Mouse (Mus musculus): ENCODE data around the gene Gm10160. TPM values are rescaled to one million over a fixed set of nuclear protein-coding genes. Genes with fewer than 3 reads are reported as not detected.

Gene Gm10160
- not detected in 2 replicates for polyA plus RNA-seq (2015; fragmentation: Nextera tagmentation; extraction: Ambion mirVana)

GRCm38 (mm10) chr7:81855694-81856093, at the start of gene Gm10160:
Gene Gm10160, minus strand, starts transcription at chr7:81855794.
- Histone ChIP-seq H3K9me3 (replicated peaks; ENCODE audit: control insufficient read depth, low read length) (no peaks in the 10 kb centered on the region), H3K27me3 (ENCODE audit: control insufficient read depth, insufficient read depth, low read length) (peaks cover 31% of the 10 kb centered on the region), H3K27ac (ENCODE audit: low read length) (no peak within 1 kb of the TSS), H3K4me1 (ENCODE audit: control insufficient read depth, insufficient read depth, low read length) (peaks cover 11% of the 10 kb centered on the region; the same call in 1 of the 2 replicates), H3K4me3 (replicated peaks; ENCODE audit: low read length) (no peak within 1 kb of the TSS), H3K4me2 (ENCODE audit: low read depth, low read length) (no peak within 1 kb of the TSS), H3K36me3 (ENCODE audit: control insufficient read depth, insufficient read depth, low read length) (no peaks in the 10 kb centered on the region), H3K9ac (ENCODE audit: low read length) (no peak within 1 kb of the TSS)
- 83% methylated on average over 1 of the region's 1 CpGs for WGBS
- ATAC-seq (ENCODE audit: insufficient read depth, low FRiP score): no peak

- no peaks in the 10 kb centered on the region for H3K27me3 ChIP-seq (ENCODE audit: control insufficient read depth, insufficient read depth, low read length)
- no peak overlapping the region for H3K27ac ChIP-seq (ENCODE audit: low read length)
- H3K4me3 ChIP-seq (replicated peaks; ENCODE audit: low read length): no peak overlapping the region
- no peaks in the 10 kb centered on the region for H3K9me3 ChIP-seq (replicated peaks; ENCODE audit: control insufficient read depth, low read length)
- no peaks in the 10 kb centered on the region for H3K36me3 ChIP-seq (ENCODE audit: control insufficient read depth, insufficient read depth, low read length)
- no peak overlapping the region for H3K4me2 ChIP-seq (ENCODE audit: low read depth, low read length)
- WGBS: 90% methylated on average over 2 of the region's 2 CpGs
- no peak overlapping the region for H3K9ac ChIP-seq (ENCODE audit: low read length)
- no peaks in the 10 kb centered on the region; the same call in 1 of the 2 replicates for H3K4me1 ChIP-seq (ENCODE audit: control insufficient read depth, insufficient read depth, low read length)
- no peak for ATAC-seq (ENCODE audit: insufficient read depth, low FRiP score)
Observed at GRCm38 (mm10) chr7:81904926-81905325, 49.3 kb upstream of the Gm10160 start.

DNA sequence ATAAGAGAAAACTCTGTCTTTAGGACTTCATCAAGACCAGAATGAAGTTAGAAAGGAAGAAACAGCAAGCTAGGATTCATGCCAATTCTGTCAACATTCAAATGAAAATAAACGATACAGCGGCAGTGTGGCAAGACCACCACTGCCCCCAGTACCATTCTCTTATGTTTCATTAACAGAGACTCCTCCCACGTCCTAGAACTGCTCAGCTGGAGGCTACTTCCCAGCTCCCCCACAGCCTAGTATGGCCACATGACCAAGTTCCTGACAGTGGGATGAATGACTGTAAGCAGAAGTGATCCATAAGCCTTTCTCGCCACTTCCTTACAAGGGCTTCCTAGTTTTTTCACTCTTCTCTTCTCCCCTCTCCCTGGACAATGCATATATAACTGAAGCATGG, 48.5 kb upstream of the Gm10160 start:
- no peak overlapping the region for H3K9ac ChIP-seq (ENCODE audit: low read length)
- 48% methylated on average over 4 of the region's 4 CpGs for WGBS
- no peak overlapping the region for H3K4me3 ChIP-seq (replicated peaks; ENCODE audit: low read length)
- no peaks in the 10 kb centered on the region for H3K36me3 ChIP-seq (ENCODE audit: control insufficient read depth, insufficient read depth, low read length)
- H3K27ac ChIP-seq (ENCODE audit: low read length): no peak overlapping the region
- no peaks in the 10 kb centered on the region for H3K27me3 ChIP-seq (ENCODE audit: control insufficient read depth, insufficient read depth, low read length)
- no peaks in the 10 kb centered on the region for H3K9me3 ChIP-seq (replicated peaks; ENCODE audit: control insufficient read depth, low read length)
- no peak overlapping the region for H3K4me2 ChIP-seq (ENCODE audit: low read depth, low read length)
- no peaks in the 10 kb centered on the region; the same call in 1 of the 2 replicates for H3K4me1 ChIP-seq (ENCODE audit: control insufficient read depth, insufficient read depth, low read length)
- no peak for ATAC-seq (ENCODE audit: insufficient read depth, low FRiP score)

GRCm38 (mm10) chr7:81899361-81899760, 43.8 kb upstream of the Gm10160 start:
- H3K4me2 ChIP-seq (ENCODE audit: low read depth, low read length): no peak overlapping the region
- no peaks in the 10 kb centered on the region for H3K36me3 ChIP-seq (ENCODE audit: control insufficient read depth, insufficient read depth, low read length)
- 61% methylated on average over 11 of the region's 11 CpGs for WGBS

GRCm38 (mm10) chr7:81885128-81885527, 29.5 kb upstream of the Gm10160 start:
- 0 out of 2 replicates have a peak, but pooled peaks cover 3% of the 10 kb centered on the region for H3K36me3 ChIP-seq (ENCODE audit: control insufficient read depth, insufficient read depth, low read length)
- no peak overlapping the region for H3K4me3 ChIP-seq (replicated peaks; ENCODE audit: low read length)
- ATAC-seq (ENCODE audit: insufficient read depth, low FRiP score): no peak
- H3K27me3 ChIP-seq (ENCODE audit: control insufficient read depth, insufficient read depth, low read length): no peaks in the 10 kb centered on the region
- H3K4me1 ChIP-seq (ENCODE audit: control insufficient read depth, insufficient read depth, low read length): no peaks in the 10 kb centered on the region
- WGBS: 88% methylated on average over 4 of the region's 4 CpGs
- H3K4me2 ChIP-seq (ENCODE audit: low read depth, low read length): no peak overlapping the region
- H3K27ac ChIP-seq (ENCODE audit: low read length): no peak overlapping the region
- no peak overlapping the region for H3K9ac ChIP-seq (ENCODE audit: low read length)
- no peaks in the 10 kb centered on the region for H3K9me3 ChIP-seq (replicated peaks; ENCODE audit: control insufficient read depth, low read length)

More at GRCm38 (mm10) chr7:81899361-81899760, 43.8 kb upstream of the Gm10160 start:
- no peak for ATAC-seq (ENCODE audit: insufficient read depth, low FRiP score)
- H3K4me1 ChIP-seq (ENCODE audit: control insufficient read depth, insufficient read depth, low read length): no peaks in the 10 kb centered on the region; the same call in 1 of the 2 replicates
- no peak overlapping the region for H3K4me3 ChIP-seq (replicated peaks; ENCODE audit: low read length)
- H3K27me3 ChIP-seq (ENCODE audit: control insufficient read depth, insufficient read depth, low read length): no peaks in the 10 kb centered on the region
- no peaks in the 10 kb centered on the region for H3K9me3 ChIP-seq (replicated peaks; ENCODE audit: control insufficient read depth, low read length)
- no peak overlapping the region for H3K9ac ChIP-seq (ENCODE audit: low read length)
- no peak overlapping the region for H3K27ac ChIP-seq (ENCODE audit: low read length)

DNA sequence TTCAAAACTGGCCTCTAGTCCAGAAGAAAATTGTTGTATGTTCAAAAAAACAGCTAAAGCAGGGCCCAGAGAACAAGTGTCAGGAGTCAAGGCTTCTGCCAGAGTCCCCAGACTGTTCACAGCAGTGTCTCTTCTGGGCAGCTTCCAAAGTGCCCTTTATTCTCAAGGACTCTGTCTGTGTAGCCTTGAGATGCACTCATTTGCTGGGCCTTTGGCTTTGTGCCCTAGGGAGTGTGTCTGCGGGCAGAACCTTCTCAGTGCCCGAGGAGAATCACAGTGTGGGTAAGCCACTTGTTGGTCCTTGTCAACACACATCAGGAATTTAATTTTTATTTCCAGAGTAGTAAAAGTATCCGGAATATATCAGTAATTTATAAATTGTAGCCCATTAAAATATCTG, 26.0 kb upstream of the Gm10160 start:
- H3K27ac ChIP-seq (ENCODE audit: low read length): no peak overlapping the region
- H3K4me3 ChIP-seq (replicated peaks; ENCODE audit: low read length): no peak overlapping the region
- no peaks in the 10 kb centered on the region for H3K4me1 ChIP-seq (ENCODE audit: control insufficient read depth, insufficient read depth, low read length)
- 0 out of 2 replicates have a peak, but pooled peaks cover 3% of the 10 kb centered on the region for H3K36me3 ChIP-seq (ENCODE audit: control insufficient read depth, insufficient read depth, low read length)
- H3K27me3 ChIP-seq (ENCODE audit: control insufficient read depth, insufficient read depth, low read length): no peaks in the 10 kb centered on the region
- H3K9ac ChIP-seq (ENCODE audit: low read length): no peak overlapping the region
- 77% methylated on average over 3 of the region's 3 CpGs for WGBS
- no peak overlapping the region for H3K4me2 ChIP-seq (ENCODE audit: low read depth, low read length)
- no peaks in the 10 kb centered on the region for H3K9me3 ChIP-seq (replicated peaks; ENCODE audit: control insufficient read depth, low read length)
- ATAC-seq (ENCODE audit: insufficient read depth, low FRiP score): no peak

DNA sequence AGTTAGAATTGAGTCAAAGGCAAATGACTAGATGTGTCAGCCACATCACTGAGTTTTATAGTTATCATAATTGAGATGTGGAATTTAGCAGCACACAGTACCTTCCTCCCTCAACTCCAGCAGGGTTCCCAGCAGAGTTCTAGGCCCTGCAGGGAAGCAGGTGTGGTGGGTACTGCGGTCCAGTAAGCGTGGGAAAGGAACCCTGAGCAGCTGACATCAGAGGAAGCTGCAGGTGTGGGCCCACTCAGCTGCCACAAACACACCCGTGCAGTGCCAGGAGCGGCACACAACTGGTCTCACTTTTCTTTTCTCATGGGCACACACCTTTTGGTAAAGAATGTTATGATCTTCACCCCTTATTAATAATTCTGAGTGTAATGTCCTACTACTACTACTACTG, 25.2 kb upstream of the Gm10160 start:
- no peak overlapping the region for H3K9ac ChIP-seq (ENCODE audit: low read length)
- H3K27me3 ChIP-seq (ENCODE audit: control insufficient read depth, insufficient read depth, low read length): no peaks in the 10 kb centered on the region
- no peak for ATAC-seq (ENCODE audit: insufficient read depth, low FRiP score)
- H3K4me1 ChIP-seq (ENCODE audit: control insufficient read depth, insufficient read depth, low read length): no peaks in the 10 kb centered on the region
- H3K4me2 ChIP-seq (ENCODE audit: low read depth, low read length): no peak overlapping the region
- H3K9me3 ChIP-seq (replicated peaks; ENCODE audit: control insufficient read depth, low read length): no peaks in the 10 kb centered on the region
- H3K4me3 ChIP-seq (replicated peaks; ENCODE audit: low read length): no peak overlapping the region
- H3K36me3 ChIP-seq (ENCODE audit: control insufficient read depth, insufficient read depth, low read length): no peaks in the 10 kb centered on the region
- H3K27ac ChIP-seq (ENCODE audit: low read length): no peak overlapping the region
- 84% methylated on average over 4 of the region's 4 CpGs for WGBS

GRCm38 (mm10) chr7:81880286-81880685, 24.7 kb upstream of the Gm10160 start:
- Histone ChIP-seq H3K27ac (ENCODE audit: low read length) (no peak overlapping the region), H3K36me3 (ENCODE audit: control insufficient read depth, insufficient read depth, low read length) (no peaks in the 10 kb centered on the region), H3K9me3 (replicated peaks; ENCODE audit: control insufficient read depth, low read length) (no peaks in the 10 kb centered on the region), H3K9ac (ENCODE audit: low read length) (no peak overlapping the region), H3K4me2 (ENCODE audit: low read depth, low read length) (no peak overlapping the region), H3K27me3 (ENCODE audit: control insufficient read depth, insufficient read depth, low read length) (no peaks in the 10 kb centered on the region), H3K4me3 (replicated peaks; ENCODE audit: low read length) (no peak overlapping the region), H3K4me1 (ENCODE audit: control insufficient read depth, insufficient read depth, low read length) (no peaks in the 10 kb centered on the region)
- ATAC-seq (ENCODE audit: insufficient read depth, low FRiP score): no peak
- 75% methylated on average over 5 of the region's 5 CpGs for WGBS

- H3K4me1 ChIP-seq (ENCODE audit: control insufficient read depth, insufficient read depth, low read length): no peaks in the 10 kb centered on the region
- WGBS: 55% methylated on average over 9 of the region's 9 CpGs
- H3K27me3 ChIP-seq (ENCODE audit: control insufficient read depth, insufficient read depth, low read length): no peaks in the 10 kb centered on the region
- no peak overlapping the region for H3K4me2 ChIP-seq (ENCODE audit: low read depth, low read length)
- H3K9ac ChIP-seq (ENCODE audit: low read length): no peak overlapping the region
- no peak overlapping the region for H3K4me3 ChIP-seq (replicated peaks; ENCODE audit: low read length)
- H3K36me3 ChIP-seq (ENCODE audit: control insufficient read depth, insufficient read depth, low read length): no peaks in the 10 kb centered on the region
- ATAC-seq (ENCODE audit: insufficient read depth, low FRiP score): no peak
- H3K9me3 ChIP-seq (replicated peaks; ENCODE audit: control insufficient read depth, low read length): no peaks in the 10 kb centered on the region
- H3K27ac ChIP-seq (ENCODE audit: low read length): no peak overlapping the region
Observed at GRCm38 (mm10) chr7:81875372-81875771, 19.8 kb upstream of the Gm10160 start.

DNA sequence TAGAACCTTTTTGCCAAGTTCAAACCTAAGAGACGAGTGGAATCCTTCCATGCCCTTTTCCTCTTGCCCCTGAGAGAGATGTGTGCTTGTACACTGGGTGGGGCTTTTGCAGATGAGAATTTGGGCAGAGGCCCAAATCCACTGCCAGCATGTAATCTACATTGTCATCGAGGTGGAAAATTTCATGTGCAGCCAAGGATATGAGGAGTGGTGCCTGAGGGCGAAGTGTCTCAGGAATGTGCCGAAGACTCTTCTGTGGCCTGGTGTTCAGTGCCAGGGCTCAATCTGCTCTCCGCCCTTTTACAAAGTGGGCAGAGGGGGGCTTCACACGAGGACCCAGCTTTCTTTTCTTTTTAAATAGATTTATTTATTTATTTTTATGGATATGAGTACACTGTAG, 19.0 kb upstream of the Gm10160 start:
- WGBS: 77% methylated on average over 6 of the region's 6 CpGs
- Histone ChIP-seq H3K27ac (ENCODE audit: low read length) (no peak overlapping the region), H3K4me2 (ENCODE audit: low read depth, low read length) (no peak overlapping the region), H3K36me3 (ENCODE audit: control insufficient read depth, insufficient read depth, low read length) (no peaks in the 10 kb centered on the region), H3K9me3 (replicated peaks; ENCODE audit: control insufficient read depth, low read length) (no peaks in the 10 kb centered on the region), H3K4me1 (ENCODE audit: control insufficient read depth, insufficient read depth, low read length) (no peaks in the 10 kb centered on the region), H3K27me3 (ENCODE audit: control insufficient read depth, insufficient read depth, low read length) (no peaks in the 10 kb centered on the region), H3K4me3 (replicated peaks; ENCODE audit: low read length) (no peak overlapping the region), H3K9ac (ENCODE audit: low read length) (no peak overlapping the region)
- no peak for ATAC-seq (ENCODE audit: insufficient read depth, low FRiP score)

All from stomach, embryonic 16.5 days (tissue).